Mouse (Mus musculus) olfactory bulb, adult 2 months (tissue): ENCODE data around the gene Caap1. TPM values are rescaled to one million over a fixed set of nuclear protein-coding genes. Genes with fewer than 3 reads are reported as not detected.

Source experiments
- H3K27ac ChIP-seq: fragments of 200-500 bp; 2 replicates; pipeline ENCODE4 v1.5.1; 2012; ENCODE audit warnings: low read depth, low read length; ENCODE audit not compliant: insufficient read depth
- H3K4me1 ChIP-seq: fragments of 200-500 bp; 2 replicates; pipeline ENCODE4 v1.6.1; 2012; ENCODE audit warnings: low read length; ENCODE audit not compliant: control insufficient read depth, insufficient read depth
- H3K4me3 ChIP-seq: fragments of 200-500 bp; 2 replicates; pipeline ENCODE4 v1.5.1; 2012; ENCODE audit warnings: mild to moderate bottlenecking, low read depth, low read length, moderate library complexity; ENCODE audit not compliant: insufficient read depth
- CTCF ChIP-seq: fragments of 200-500 bp; IDR thresholded peaks from 2 replicates; pipeline ENCODE4 v1.5.1; 2012; ENCODE audit warnings: low read depth, mild to moderate bottlenecking, low read length, moderate library complexity; ENCODE audit not compliant: insufficient read depth
- POLR2A ChIP-seq: fragments of 200-500 bp; IDR thresholded peaks from 2 replicates; pipeline ENCODE4 v1.6.1; 2012; ENCODE audit warnings: mild to moderate bottlenecking, low read depth, low read length, moderate library complexity; ENCODE audit not compliant: insufficient read depth
- WGBS: fragments of 180-500 bp; shearing (Covaris S2); methylation state at CpG from one replicate; pipeline ENCODE4 v1.1.7; 2018; 5-methylcytosine and 5-hydroxymethylcytosine counted together
- polyA plus RNA-seq: library from polyadenylated mRNA; stranded (reverse); fragments of >200 nt; gene quantifications from 2 replicates; pipeline ENCODE4 v1.2.4, GENCODE M21; 2012; ENCODE audit warnings: low replicate concordance; ENCODE audit not compliant: missing spikeins, insufficient read depth, insufficient read length

The Caap1 gene
- polyA plus RNA-seq, 1 experiment = not detected

DNA sequence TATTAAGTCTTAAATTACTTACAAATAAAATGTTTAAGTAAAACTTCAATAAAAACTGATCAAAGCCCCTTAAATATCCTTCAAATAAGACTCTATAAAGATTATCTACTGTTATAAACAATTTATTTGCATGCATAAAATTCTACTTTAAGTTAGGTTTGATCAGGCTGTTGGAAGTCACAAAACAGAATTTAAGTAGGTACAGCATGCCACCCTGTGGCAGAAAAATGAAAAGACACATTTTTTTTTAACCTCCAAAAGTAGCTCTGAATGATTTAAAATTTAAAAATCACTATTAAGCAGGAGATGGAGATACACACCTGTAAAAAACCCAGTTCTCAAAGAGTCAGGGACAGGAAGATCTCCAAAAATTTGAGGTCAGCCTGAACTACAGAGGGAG, 33.3 kb downstream of the Caap1 start:
- Histone ChIP-seq H3K4me1 (no peaks in the 10 kb centered on the region), H3K4me3 (no peak overlapping the region), H3K27ac (no peak overlapping the region)
- TF ChIP-seq POLR2A (no peak), CTCF (no peak)

DNA sequence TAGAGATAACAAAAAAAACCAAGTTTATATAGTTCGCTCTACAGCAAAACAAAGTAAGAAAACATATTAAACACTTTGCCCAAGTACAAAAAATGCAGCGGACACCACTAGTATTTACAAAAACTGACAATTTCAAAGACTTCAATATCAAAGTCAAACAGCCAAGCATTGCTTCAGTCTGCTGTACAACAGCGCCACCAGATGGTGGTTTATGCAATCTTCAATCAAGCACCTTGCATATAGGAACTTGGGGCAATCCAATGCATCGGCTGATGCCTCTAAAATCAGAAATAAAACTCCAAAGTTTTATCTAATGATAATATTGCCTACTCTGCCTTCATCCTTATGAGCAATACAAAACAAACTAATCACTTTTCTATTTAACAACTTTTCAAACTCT, 39.0 kb downstream of the Caap1 start:
- Histone ChIP-seq H3K27ac (no peak overlapping the region), H3K4me1 (no peaks in the 10 kb centered on the region), H3K4me3 (no peak overlapping the region)
- TF ChIP-seq CTCF = no peak
- no peak for TF ChIP-seq POLR2A
- 67% methylated on average over 4 of the region's 4 CpGs for WGBS

DNA sequence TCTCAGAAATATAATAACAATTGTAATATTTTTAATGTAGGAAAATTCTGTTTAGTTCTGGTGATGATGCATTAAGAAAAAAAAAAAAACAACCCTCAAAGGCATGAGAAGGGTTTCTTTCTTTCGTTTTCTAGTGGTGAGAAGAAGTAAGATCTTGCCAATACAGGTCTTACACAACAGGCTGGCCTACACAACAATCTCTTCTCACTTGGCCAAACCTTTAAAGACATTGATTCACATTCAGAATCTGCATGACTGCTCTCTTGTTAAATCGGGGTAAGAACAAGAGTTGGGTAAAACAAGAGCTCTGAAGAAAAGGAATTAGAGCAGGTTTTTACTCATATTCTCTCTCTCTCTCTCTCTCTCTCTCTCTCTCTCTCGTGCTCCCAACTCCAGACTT, 41.2 kb downstream of the Caap1 start:
- 44% methylated on average over 3 of the region's 3 CpGs for WGBS
- Histone ChIP-seq H3K4me1 (no peaks in the 10 kb centered on the region), H3K27ac (no peak overlapping the region), H3K4me3 (no peak overlapping the region)
- TF ChIP-seq POLR2A (no peak), CTCF (no peak)

DNA sequence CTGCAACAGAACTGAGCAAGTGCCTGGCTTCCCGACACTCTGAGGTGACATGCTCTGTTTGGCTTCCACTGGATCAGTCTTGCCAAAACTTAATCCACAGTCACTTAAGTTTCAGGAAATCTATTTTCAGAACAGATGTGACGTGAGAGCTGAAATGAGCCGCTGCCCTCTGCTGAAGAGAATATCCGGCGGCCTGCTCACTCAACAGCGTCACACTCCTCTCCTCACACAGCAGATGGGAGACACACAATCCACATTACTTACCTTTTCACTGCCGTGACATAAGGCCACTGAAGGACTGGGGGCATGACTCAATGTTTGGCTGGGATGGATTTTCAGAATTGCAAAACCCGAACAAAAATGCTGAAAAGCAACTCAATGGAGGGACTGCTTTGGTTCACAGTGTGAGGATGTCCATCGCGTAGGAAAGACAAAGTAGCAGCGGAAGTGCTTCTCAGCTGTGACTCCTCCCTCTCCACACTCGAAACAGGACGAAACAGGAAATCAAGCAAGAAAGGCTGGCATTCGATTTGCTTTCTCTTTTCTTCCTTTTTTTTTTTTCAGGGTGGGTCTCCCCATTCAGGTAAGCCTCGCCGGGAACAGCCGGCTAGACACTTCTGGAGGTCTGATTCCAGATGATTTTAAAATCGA, 79.7 kb downstream of the Caap1 start:
- Histone ChIP-seq H3K27ac (no peak overlapping the region), H3K4me1 (no peaks in the 10 kb centered on the region), H3K4me3 (no peak overlapping the region)
- 75% methylated on average over 18 of the region's 18 CpGs for WGBS
- TF ChIP-seq CTCF = no peak
- no peak for TF ChIP-seq POLR2A

DNA sequence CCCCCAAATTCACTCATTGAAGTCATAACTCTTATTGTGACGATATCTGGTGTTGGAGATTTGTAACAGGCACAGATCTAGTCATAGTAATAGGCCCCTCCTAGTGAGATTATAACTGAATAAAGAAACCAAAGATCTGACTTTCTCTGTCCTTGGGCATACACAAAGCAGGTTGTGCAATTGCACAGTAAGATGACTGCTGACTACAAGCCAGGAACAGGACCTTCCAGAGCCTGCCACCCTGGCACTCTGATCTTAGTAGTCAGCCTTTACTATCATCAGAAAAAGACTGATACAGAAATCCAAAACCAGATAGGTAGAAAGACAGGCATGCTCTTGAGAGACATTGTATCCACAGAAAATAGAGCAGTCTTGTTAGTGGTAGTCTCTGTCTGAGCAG, 83.3 kb downstream of the Caap1 start:
- H3K4me1 ChIP-seq = no peaks in the 10 kb centered on the region
- no peak overlapping the region for H3K27ac ChIP-seq
- no peak for TF ChIP-seq POLR2A
- TF ChIP-seq CTCF = no peak
- H3K4me3 ChIP-seq = no peak overlapping the region
- WGBS = 91% methylated on average over 1 of the region's 1 CpGs

DNA sequence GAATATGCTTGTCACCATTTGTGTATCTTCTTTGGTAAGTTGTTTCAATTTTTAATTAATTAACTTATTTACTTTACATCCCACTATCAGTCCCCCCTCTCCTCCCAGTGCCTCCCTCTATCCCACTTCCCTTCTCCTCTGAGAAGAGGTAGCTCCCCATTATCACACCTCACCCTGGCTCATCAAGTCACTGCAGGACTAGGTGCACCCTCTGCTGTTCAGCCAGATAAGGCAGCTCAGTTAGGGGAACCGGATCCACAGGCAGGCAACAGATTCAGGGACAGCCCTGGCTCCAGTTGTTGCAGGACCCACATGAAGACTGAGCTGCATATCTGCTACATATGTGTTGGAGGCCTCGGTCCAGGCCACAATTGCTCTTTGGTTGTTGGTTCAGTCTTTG, 97.2 kb downstream of the Caap1 start:
- WGBS = 84% methylated on average over 2 of the region's 2 CpGs
- Histone ChIP-seq H3K4me1 (no peaks in the 10 kb centered on the region), H3K27ac (no peak overlapping the region), H3K4me3 (no peak overlapping the region)
- no peak for TF ChIP-seq POLR2A
- no peak for TF ChIP-seq CTCF

DNA sequence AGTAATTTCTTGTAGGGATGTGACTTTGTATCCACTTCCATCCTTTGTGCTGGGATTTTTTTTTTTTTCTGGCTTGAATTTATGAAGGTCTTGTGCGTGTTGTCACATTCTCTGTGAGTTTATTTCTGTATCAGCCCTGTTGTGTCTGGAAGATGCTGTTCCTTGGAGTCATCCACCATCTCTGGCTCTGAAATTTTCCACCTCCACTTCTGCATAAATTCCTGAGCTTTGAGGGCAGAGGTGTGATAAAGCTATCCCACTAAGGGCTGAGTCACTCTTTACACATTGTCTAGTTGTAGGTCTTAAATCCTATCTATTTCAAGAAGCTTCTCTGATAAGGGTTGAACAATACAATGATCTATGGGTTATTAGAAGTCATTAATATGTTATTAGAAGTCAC, 101.7 kb downstream of the Caap1 start:
- Histone ChIP-seq H3K27ac (no peak overlapping the region), H3K4me1 (no peaks in the 10 kb centered on the region), H3K4me3 (no peak overlapping the region)
- TF ChIP-seq POLR2A (no peak), CTCF (no peak)
- WGBS = 81% methylated on average over 1 of the region's 1 CpGs

Other genes with a start within 250 kb of the Caap1 start
- not detected in 2 replicates for gene Gm10306, start 250 bp downstream of the Caap1 start, polyA plus RNA-seq
- gene Plaa, start 46.4 kb upstream of the Caap1 start, polyA plus RNA-seq = not detected in 2 replicates
- not detected in 2 replicates for gene Ift74, start 57.7 kb upstream of the Caap1 start, polyA plus RNA-seq
- gene Lrrc19, start 93.3 kb upstream of the Caap1 start, polyA plus RNA-seq = not detected in 2 replicates
- not detected in 2 replicates for gene Tek, start 182.5 kb upstream of the Caap1 start, polyA plus RNA-seq